Mouse (Mus musculus) midbrain, embryonic 11.5 days (tissue): ENCODE data around the gene Dlg2. TPM values are rescaled to one million over a fixed set of nuclear protein-coding genes. Genes with fewer than 3 reads are reported as not detected.

Source experiments
- ATAC-seq: fragments of 200-750 bp; cut with Nextera tagmentation; 2 replicates; pipeline ENCODE4 v1.8.0; 2017; ENCODE audit warnings: moderate TSS enrichment, moderate library complexity; ENCODE audit not compliant: low FRiP score
- DNase-seq: peaks from one replicate; pipeline ENCODE4 v3.0.0; 2015; ENCODE audit warnings: low spot score; ENCODE audit errors: missing footprints
- H3K27ac ChIP-seq: fragments of 300-500 bp; sonication (generic); 2 replicates; pipeline ENCODE4 v1.5.1; 2014; ENCODE audit warnings: low read depth, low read length
- H3K27me3 ChIP-seq: fragments of 300-500 bp; sonication (generic); 2 replicates; pipeline ENCODE4 v1.6.1; 2014; ENCODE audit warnings: mild to moderate bottlenecking, low read length, moderate library complexity, mixed read lengths; ENCODE audit not compliant: control insufficient read depth, insufficient read depth
- H3K36me3 ChIP-seq: fragments of 300-500 bp; sonication (generic); 2 replicates; pipeline ENCODE4 v1.6.1; 2014; ENCODE audit warnings: mild to moderate bottlenecking, low read length, moderate library complexity, mixed read lengths; ENCODE audit not compliant: control insufficient read depth, insufficient read depth
- H3K4me1 ChIP-seq: fragments of 300-500 bp; sonication (generic); 2 replicates; pipeline ENCODE4 v1.6.1; 2014; ENCODE audit warnings: low read length; ENCODE audit not compliant: control insufficient read depth, insufficient read depth
- H3K4me2 ChIP-seq: fragments of 300-500 bp; sonication (generic); 2 replicates; pipeline ENCODE4 v1.6.1; 2014; ENCODE audit warnings: mild to moderate bottlenecking, moderate library complexity
- H3K4me3 ChIP-seq: fragments of 300-500 bp; sonication (generic); 2 replicates; pipeline ENCODE4 v1.5.1; 2014; ENCODE audit warnings: low read depth, low read length
- H3K9ac ChIP-seq: fragments of 300-500 bp; sonication (generic); 2 replicates; pipeline ENCODE4 v1.6.1; 2014; ENCODE audit warnings: low read length
- H3K9me3 ChIP-seq: fragments of 300-500 bp; sonication (generic); 2 replicates; pipeline ENCODE4 v1.6.1; 2016; ENCODE audit warnings: low read length; ENCODE audit not compliant: control insufficient read depth
- WGBS: fragments of 180-500 bp; shearing (Covaris S2); extraction: QIAGEN DNeasy Blood & Tissue Kit; methylation state at CpG from one replicate; pipeline ENCODE4 v1.1.7; 2014; 5-methylcytosine and 5-hydroxymethylcytosine counted together
- polyA plus RNA-seq: library from polyadenylated mRNA; unstranded; fragments of >200 nt; fragmentation: Nextera tagmentation; extraction: Ambion mirVana; gene quantifications from 2 replicates; pipeline ENCODE4 v1.2.1, GENCODE M21; 2014

Dlg2 gene
- polyA plus RNA-seq, 1 experiment from 2014 or later, result 1.8 TPM

DNA sequence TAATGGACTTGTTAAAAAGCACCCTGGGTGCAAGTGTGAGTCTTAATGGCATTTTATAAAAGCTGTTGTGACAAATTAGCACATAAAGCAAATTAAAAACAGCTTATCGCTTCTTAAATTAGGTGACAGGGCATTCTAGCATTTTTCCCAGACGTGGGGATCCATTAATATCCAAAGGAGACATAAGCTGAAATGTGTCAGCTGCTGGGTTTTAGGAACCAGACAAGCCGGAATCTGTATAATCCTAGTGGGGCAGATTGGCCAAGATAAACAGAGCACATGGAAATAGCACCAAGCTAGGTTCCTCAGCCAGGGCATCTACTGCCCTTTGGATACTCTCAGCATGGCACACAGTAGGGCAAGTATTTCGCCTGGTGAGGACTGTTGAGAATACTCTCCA is 1895.2 kb downstream of the Dlg2 start:
- no peak overlapping the region for H3K4me2 ChIP-seq
- no peak for ATAC-seq
- H3K36me3 ChIP-seq, result no peaks in the 10 kb centered on the region
- no peaks in the 10 kb centered on the region for H3K4me1 ChIP-seq
- DNase-seq, result no peak
- no peak overlapping the region for H3K27ac ChIP-seq
- H3K4me3 ChIP-seq, result no peak overlapping the region
- no peaks in the 10 kb centered on the region for H3K9me3 ChIP-seq
- WGBS, result 72% methylated on average over 4 of the region's 4 CpGs
- H3K27me3 ChIP-seq, result no peaks in the 10 kb centered on the region
- no peak overlapping the region for H3K9ac ChIP-seq

- no peak for ATAC-seq
- 86% methylated on average over 5 of the region's 5 CpGs for WGBS
Measured at GRCm38 (mm10) chr7:92373863-92374357, 1897.4 kb downstream of the Dlg2 start.

DNA sequence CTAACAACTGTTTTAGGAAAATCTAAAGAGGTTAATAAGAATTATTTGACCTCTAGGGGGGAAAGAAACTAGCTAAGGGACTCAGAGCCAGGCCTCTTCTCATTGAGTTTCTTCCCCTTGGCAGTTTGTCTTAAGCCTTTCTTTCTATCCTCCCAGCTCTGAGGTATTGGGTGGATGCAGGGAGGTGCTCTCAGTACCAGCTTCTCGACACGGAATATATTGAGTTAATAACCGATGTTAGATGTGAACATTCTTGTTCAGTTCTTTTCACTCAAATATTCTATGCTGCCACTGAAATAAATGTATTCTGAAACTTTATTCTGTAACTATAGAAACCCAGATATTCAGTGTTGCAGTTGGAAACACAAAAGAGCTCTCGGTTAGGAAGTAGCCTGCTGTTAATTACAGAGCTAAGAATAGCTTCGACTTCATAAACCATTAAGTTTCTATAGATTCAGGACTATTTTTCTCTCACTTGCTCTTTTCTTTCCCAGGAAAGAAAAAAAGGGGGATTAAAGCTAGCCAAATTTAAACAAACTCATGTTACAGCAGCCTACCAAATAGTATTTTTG is 1907.5 kb downstream of the Dlg2 start:
- H3K4me2 ChIP-seq, result no peak overlapping the region
- H3K9ac ChIP-seq, result no peak overlapping the region
- no peak overlapping the region for H3K4me3 ChIP-seq
- no peaks in the 10 kb centered on the region for H3K4me1 ChIP-seq
- no peaks in the 10 kb centered on the region for H3K36me3 ChIP-seq
- H3K27me3 ChIP-seq, result no peaks in the 10 kb centered on the region
- H3K27ac ChIP-seq, result no peak overlapping the region
- no peaks in the 10 kb centered on the region for H3K9me3 ChIP-seq
- 69% methylated on average over 5 of the region's 5 CpGs for WGBS
- ATAC-seq, result no peak
- no peak for DNase-seq

More at GRCm38 (mm10) chr7:92373863-92374357, 1897.4 kb downstream of the Dlg2 start:
- H3K9ac ChIP-seq, result no peak overlapping the region
- H3K4me2 ChIP-seq, result no peak overlapping the region
- no peaks in the 10 kb centered on the region for H3K4me1 ChIP-seq
- H3K36me3 ChIP-seq, result no peaks in the 10 kb centered on the region
- H3K9me3 ChIP-seq, result no peaks in the 10 kb centered on the region
- H3K27ac ChIP-seq, result no peak overlapping the region
- H3K27me3 ChIP-seq, result no peaks in the 10 kb centered on the region
- DNase-seq, result no peak
- H3K4me3 ChIP-seq, result no peak overlapping the region

GRCm38 (mm10) chr7:92392052-92392640 is 1915.7 kb downstream of the Dlg2 start:
- ATAC-seq (no peak), DNase-seq (no peak)
- no peak overlapping the region for H3K9ac ChIP-seq
- no peaks in the 10 kb centered on the region for H3K27me3 ChIP-seq
- no peaks in the 10 kb centered on the region for H3K36me3 ChIP-seq
- 77% methylated on average over 6 of the region's 6 CpGs for WGBS
- no peaks in the 10 kb centered on the region for H3K4me1 ChIP-seq
- no peaks in the 10 kb centered on the region for H3K9me3 ChIP-seq
- no peak overlapping the region for H3K4me2 ChIP-seq
- H3K27ac ChIP-seq, result no peak overlapping the region
- no peak overlapping the region for H3K4me3 ChIP-seq

- no peaks in the 10 kb centered on the region for H3K4me1 ChIP-seq
- no peak overlapping the region for H3K9ac ChIP-seq
- no peak overlapping the region for H3K4me2 ChIP-seq
- H3K36me3 ChIP-seq, result no peaks in the 10 kb centered on the region
- DNase-seq (no peak), ATAC-seq (no peak)
- H3K9me3 ChIP-seq, result no peaks in the 10 kb centered on the region
- H3K27me3 ChIP-seq, result no peaks in the 10 kb centered on the region
- 72% methylated on average over 1 of the region's 1 CpGs for WGBS
- no peak overlapping the region for H3K4me3 ChIP-seq
- no peak overlapping the region for H3K27ac ChIP-seq
Measured at GRCm38 (mm10) chr7:92396783-92397182, 1920.3 kb downstream of the Dlg2 start.

DNA sequence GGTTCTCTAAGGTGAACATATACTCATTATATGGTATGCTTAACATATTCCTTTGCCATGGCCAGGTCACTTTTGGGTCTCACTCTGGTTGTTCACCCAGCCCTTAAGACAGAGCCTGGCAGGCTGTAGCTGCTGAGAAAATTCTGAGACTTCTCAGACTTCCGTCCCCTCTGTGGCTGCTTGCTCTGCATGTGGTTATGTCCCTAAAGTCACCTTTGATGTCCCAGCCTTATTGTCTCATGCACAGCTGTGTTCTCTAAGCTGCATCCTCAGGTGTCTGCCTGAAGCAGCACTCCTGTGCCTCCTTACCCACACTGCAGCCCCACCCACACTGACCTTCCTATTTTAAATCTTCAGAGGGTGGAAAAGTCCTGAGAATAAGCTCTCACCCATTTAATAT is 1922.4 kb downstream of the Dlg2 start:
- Histone ChIP-seq H3K4me2 (no peak overlapping the region), H3K4me3 (no peak overlapping the region), H3K36me3 (no peaks in the 10 kb centered on the region), H3K9me3 (no peaks in the 10 kb centered on the region), H3K27ac (no peak overlapping the region), H3K9ac (no peak overlapping the region), H3K27me3 (no peaks in the 10 kb centered on the region), H3K4me1 (no peaks in the 10 kb centered on the region)
- ATAC-seq (no peak), DNase-seq (no peak)
- 55% methylated on average over 1 of the region's 1 CpGs for WGBS

GRCm38 (mm10) chr7:92400551-92400950 is 1924.1 kb downstream of the Dlg2 start:
- ATAC-seq (no peak), DNase-seq (no peak)
- Histone ChIP-seq H3K27ac (no peak overlapping the region), H3K9ac (no peak overlapping the region), H3K36me3 (no peaks in the 10 kb centered on the region), H3K4me3 (no peak overlapping the region), H3K4me1 (no peaks in the 10 kb centered on the region), H3K9me3 (no peaks in the 10 kb centered on the region), H3K27me3 (no peaks in the 10 kb centered on the region), H3K4me2 (no peak overlapping the region)
- 71% methylated on average over 1 of the region's 1 CpGs for WGBS

GRCm38 (mm10) chr7:92401001-92401688 is 1924.7 kb downstream of the Dlg2 start:
- no peaks in the 10 kb centered on the region for H3K9me3 ChIP-seq
- no peaks in the 10 kb centered on the region for H3K27me3 ChIP-seq
- no peaks in the 10 kb centered on the region for H3K4me1 ChIP-seq
- DNase-seq, result no peak
- no peaks in the 10 kb centered on the region for H3K36me3 ChIP-seq
- H3K9ac ChIP-seq, result no peak overlapping the region
- no peak overlapping the region for H3K4me2 ChIP-seq
- 0 out of 2 replicates have a peak, but pooled peaks have one; percentile 48 for ATAC-seq
- H3K27ac ChIP-seq, result no peak overlapping the region
- no peak overlapping the region for H3K4me3 ChIP-seq
- WGBS, result 68% methylated on average over 4 of the region's 4 CpGs

DNA sequence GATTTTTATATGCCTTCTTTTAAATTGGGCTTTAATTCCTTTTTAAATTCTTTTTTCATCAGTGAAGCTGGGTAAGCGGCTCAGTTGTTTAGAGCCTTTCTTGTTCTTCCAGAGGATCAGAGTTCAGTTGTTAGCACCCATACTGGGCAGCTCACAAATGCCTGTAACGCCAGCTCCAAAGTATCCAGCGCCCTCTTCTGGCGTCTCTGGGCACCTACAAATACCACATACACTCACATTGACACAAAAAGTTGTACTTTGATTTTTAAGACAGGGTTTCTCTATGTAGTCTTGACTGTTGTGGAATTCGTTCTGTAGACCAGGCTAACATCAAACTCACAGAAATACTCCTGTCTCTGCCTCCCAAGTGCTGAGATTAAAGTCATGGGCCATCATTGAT is 1932.0 kb downstream of the Dlg2 start:
- 59% methylated on average over 5 of the region's 5 CpGs for WGBS
- no peaks in the 10 kb centered on the region for H3K36me3 ChIP-seq
- DNase-seq (no peak), ATAC-seq (no peak)
- no peaks in the 10 kb centered on the region for H3K4me1 ChIP-seq
- no peak overlapping the region for H3K4me3 ChIP-seq
- H3K4me2 ChIP-seq, result no peak overlapping the region
- H3K9ac ChIP-seq, result no peak overlapping the region
- no peak overlapping the region for H3K27ac ChIP-seq
- no peaks in the 10 kb centered on the region for H3K27me3 ChIP-seq
- no peaks in the 10 kb centered on the region for H3K9me3 ChIP-seq
